Mouse (Mus musculus) intestine, embryonic 14.5 days (tissue): ENCODE measurements around the gene Lrrc29. TPM values are rescaled to one million over a fixed set of nuclear protein-coding genes. Genes with fewer than 3 reads are reported as not detected.

ENCODE experiments used
- ATAC-seq: fragments of 200-750 bp; cut with Nextera tagmentation; replicated peaks from 2 replicates; pipeline ENCODE4 v1.8.0; 2017; ENCODE audit warnings: low read depth, moderate number of reproducible peaks, moderate TSS enrichment, moderate library complexity; ENCODE audit not compliant: low FRiP score, low TSS enrichment
- DNase-seq: peaks from one replicate; pipeline ENCODE4 v3.0.0-alpha.2; 2018; ENCODE audit warnings: low spot score
- H3K27ac ChIP-seq: fragments of 300-500 bp; sonication (generic); 2 replicates; pipeline ENCODE4 v1.5.1; 2014; ENCODE audit warnings: low read depth, mild to moderate bottlenecking, control low read depth
- H3K27me3 ChIP-seq: fragments of 300-500 bp; sonication (generic); replicated peaks from 2 replicates; pipeline ENCODE4 v1.6.1; 2014; ENCODE audit warnings: low read length, control low read depth; ENCODE audit not compliant: control insufficient read depth, insufficient read depth
- H3K36me3 ChIP-seq: fragments of 300-500 bp; sonication (generic); 2 replicates; pipeline ENCODE4 v1.6.1; 2014; ENCODE audit warnings: low read length, control low read depth; ENCODE audit not compliant: control insufficient read depth, insufficient read depth
- H3K4me1 ChIP-seq: fragments of 300-500 bp; sonication (generic); replicated peaks from 2 replicates; pipeline ENCODE4 v1.6.1; 2014; ENCODE audit warnings: low read length, control low read depth, mixed read lengths; ENCODE audit not compliant: control insufficient read depth, insufficient read depth
- H3K4me2 ChIP-seq: fragments of 300-500 bp; sonication (generic); 2 replicates; pipeline ENCODE4 v1.6.1; 2014; ENCODE audit warnings: low read length
- H3K4me3 ChIP-seq: fragments of 300-500 bp; sonication (generic); 2 replicates; pipeline ENCODE4 v1.5.1; 2014; ENCODE audit warnings: low read depth, low read length, control low read depth, mixed read lengths
- H3K9ac ChIP-seq: fragments of 300-500 bp; sonication (generic); 2 replicates; pipeline ENCODE4 v1.6.1; 2014; ENCODE audit warnings: mild to moderate bottlenecking, low read length
- H3K9me3 ChIP-seq: fragments of 300-500 bp; sonication (generic); 2 replicates; pipeline ENCODE4 v1.6.1; 2016; ENCODE audit warnings: low read length, control low read depth; ENCODE audit not compliant: control insufficient read depth
- WGBS: fragments of 180-500 bp; shearing (Covaris S2); extraction: QIAGEN DNeasy Blood & Tissue Kit; methylation state at CpG from one replicate; pipeline ENCODE4 v1.1.7; 2014; 5-methylcytosine and 5-hydroxymethylcytosine counted together
- polyA plus RNA-seq: library from polyadenylated mRNA; unstranded; fragments of >200 nt; fragmentation: Nextera tagmentation; extraction: Ambion mirVana; gene quantifications from 2 replicates; pipeline ENCODE4 v1.2.1, GENCODE M21; 2014

Gene Lrrc29
- polyA plus RNA-seq, 1 experiment from 2014 or later: 1.9 TPM

DNA sequence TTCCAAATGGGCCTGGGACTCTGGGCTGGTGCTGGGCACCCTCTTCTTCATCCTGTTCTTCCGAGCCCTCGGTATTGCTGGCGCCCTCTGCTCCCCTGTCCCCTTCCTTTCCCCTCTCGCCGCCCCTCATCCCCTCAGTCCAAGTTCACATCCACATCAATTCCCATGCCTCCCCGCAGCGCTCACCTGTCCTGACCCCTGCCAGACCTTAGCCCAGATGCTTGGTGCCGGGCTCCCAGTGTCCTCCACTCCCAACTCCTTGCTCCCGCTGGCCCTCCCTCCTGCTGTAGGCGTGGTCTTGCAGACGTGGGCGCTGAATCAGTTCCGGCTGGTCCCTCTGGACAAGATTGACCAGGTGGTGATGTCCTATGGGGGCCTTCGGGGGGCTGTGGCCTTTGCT is 30.6 kb upstream of the Lrrc29 start:
- no peak overlapping the region for H3K9ac ChIP-seq
- no peaks in the 10 kb centered on the region for H3K36me3 ChIP-seq
- no peaks in the 10 kb centered on the region for H3K27me3 ChIP-seq
- WGBS: 86% methylated on average over 14 of the region's 14 CpGs
- DNase-seq (no peak), ATAC-seq (no peak)
- 0 out of 2 replicates have a peak, but pooled peaks cover 2% of the 10 kb centered on the region for H3K4me1 ChIP-seq
- no peak overlapping the region for H3K4me3 ChIP-seq
- H3K27ac ChIP-seq: no peak overlapping the region
- no peak overlapping the region for H3K4me2 ChIP-seq
- no peaks in the 10 kb centered on the region for H3K9me3 ChIP-seq

DNA sequence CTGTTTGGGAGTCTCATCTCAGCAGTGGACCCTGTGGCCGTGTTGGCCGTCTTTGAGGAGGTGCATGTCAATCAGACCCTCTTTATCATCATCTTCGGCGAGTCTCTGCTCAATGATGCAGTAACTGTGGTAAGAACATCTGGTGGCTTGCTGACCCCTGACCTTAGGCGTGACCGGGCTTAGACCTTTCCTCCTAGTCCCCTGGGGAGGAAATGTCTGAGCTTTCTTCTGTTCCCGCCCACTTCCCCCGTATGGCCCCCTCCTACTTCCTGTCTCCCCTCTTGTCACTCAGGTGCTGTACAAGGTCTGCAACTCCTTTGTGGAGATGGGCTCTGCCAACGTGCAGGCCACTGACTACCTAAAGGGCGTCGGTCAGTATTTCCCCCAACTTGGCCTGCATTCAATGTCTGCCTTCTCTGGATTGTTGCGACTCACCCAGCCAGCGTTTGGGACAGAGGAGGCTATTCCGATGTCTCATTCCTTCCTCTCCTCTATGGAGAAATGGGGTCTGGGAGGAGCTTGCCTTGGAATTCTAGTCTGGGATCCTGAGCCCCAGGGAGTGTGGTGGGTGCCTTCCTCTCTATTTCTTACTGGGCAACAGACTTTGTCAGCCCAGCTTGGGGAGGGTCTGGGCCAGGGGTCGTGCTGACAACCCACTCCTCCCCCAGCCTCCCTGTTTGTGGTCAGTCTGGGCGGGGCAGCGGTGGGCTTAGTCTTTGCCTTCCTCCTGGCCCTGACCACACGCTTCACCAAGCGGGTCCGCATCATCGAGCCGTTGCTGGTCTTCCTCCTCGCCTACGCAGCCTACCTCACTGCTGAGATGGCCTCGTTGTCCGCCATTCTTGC is 29.3 kb upstream of the Lrrc29 start:
- WGBS: 70% methylated on average over 26 of the region's 26 CpGs
- H3K27me3 ChIP-seq: no peaks in the 10 kb centered on the region
- no peaks in the 10 kb centered on the region for H3K9me3 ChIP-seq
- ATAC-seq (no peak), DNase-seq (peak; percentile 51)
- no peaks in the 10 kb centered on the region for H3K4me1 ChIP-seq
- no peak overlapping the region for H3K9ac ChIP-seq
- no peak overlapping the region for H3K4me3 ChIP-seq
- no peak overlapping the region for H3K27ac ChIP-seq
- no peak overlapping the region for H3K4me2 ChIP-seq
- no peaks in the 10 kb centered on the region for H3K36me3 ChIP-seq

DNA sequence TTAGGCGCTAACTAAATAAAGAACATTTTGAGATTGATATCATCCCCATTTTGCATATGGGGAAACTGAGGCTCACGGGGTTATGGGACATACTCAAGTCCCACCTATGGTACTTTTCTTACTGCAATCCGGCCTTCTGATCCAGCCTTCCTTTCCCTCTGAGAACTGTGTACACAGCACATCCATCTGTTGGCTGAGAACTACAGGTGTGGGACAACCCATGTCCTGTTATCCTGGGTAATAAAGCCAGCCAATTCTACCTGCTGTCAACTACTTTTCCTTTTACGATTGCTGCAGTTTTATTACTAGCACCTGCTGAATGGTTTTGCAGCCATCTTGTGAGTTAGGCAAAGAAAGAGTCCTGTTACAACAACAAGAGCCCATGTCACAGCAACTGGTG is 28.5 kb upstream of the Lrrc29 start:
- 90% methylated on average over 4 of the region's 4 CpGs for WGBS
- H3K9me3 ChIP-seq: no peaks in the 10 kb centered on the region
- 0 out of 2 replicates have a peak, but pooled peaks cover 4% of the 10 kb centered on the region for H3K27me3 ChIP-seq
- H3K9ac ChIP-seq: no peak overlapping the region
- H3K4me1 ChIP-seq: no peaks in the 10 kb centered on the region
- H3K4me2 ChIP-seq: no peak overlapping the region
- no peaks in the 10 kb centered on the region for H3K36me3 ChIP-seq
- ATAC-seq (no peak), DNase-seq (no peak)
- H3K27ac ChIP-seq: no peak overlapping the region
- no peak overlapping the region for H3K4me3 ChIP-seq

DNA sequence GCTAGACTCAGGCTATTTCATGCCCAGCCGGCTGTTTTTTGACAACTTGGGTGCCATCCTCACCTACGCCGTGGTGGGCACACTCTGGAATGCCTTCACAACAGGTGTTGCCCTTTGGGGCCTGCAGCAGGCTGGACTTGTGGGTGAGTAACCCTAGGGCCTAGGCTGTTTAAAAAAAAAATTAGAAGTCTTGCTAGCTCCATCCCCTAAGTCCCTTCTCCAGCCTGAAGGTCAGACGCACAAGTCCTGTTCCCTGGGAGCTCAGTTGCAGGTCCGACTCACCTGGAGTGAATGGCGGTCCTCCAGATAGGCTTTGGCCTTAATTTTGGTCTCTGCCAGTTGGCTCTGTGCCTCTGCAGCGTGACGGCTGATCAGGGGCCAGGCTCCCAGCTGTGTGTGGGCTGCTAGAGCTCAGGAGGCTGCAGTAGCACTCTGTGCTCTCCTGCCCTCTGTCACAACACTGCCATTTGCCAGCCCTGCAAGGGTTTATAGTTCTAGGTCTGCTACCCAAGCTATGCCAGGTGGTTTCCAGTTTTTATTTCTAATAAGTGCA is 27.6 kb upstream of the Lrrc29 start:
- no peak overlapping the region for H3K27ac ChIP-seq
- no peaks in the 10 kb centered on the region for H3K9me3 ChIP-seq
- DNase-seq (no peak), ATAC-seq (no peak)
- no peaks in the 10 kb centered on the region for H3K4me1 ChIP-seq
- H3K27me3 ChIP-seq: 0 out of 2 replicates have a peak, but pooled peaks cover 4% of the 10 kb centered on the region
- H3K4me3 ChIP-seq: no peak overlapping the region
- no peak overlapping the region for H3K4me2 ChIP-seq
- H3K36me3 ChIP-seq: no peaks in the 10 kb centered on the region
- WGBS: 87% methylated on average over 8 of the region's 8 CpGs
- no peak overlapping the region for H3K9ac ChIP-seq

DNA sequence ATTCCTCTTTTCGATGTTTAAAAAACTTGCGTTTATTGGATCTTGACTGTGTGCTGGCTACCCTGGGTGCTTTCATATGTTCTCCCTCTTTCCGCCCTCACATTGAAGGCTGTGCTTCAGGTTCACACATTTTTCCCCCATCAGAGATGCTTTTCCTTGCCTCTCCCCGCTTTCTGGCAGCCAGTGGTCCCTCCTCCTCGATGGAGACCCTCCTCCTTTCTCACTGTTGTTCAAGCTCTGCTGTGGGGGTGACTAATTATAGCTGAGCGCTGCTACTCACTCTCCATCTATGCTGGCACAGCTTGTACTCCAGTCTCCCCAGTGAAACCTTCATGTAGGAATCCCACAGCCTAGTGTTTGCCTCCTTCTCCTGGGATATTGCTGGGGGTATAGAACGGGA is 24.1 kb upstream of the Lrrc29 start:
- 43% methylated on average over 7 of the region's 7 CpGs for WGBS
- Histone ChIP-seq H3K27ac (no peak overlapping the region), H3K36me3 (no peaks in the 10 kb centered on the region), H3K9me3 (no peaks in the 10 kb centered on the region), H3K4me1 (peaks cover 20% of the 10 kb centered on the region), H3K9ac (no peak overlapping the region), H3K4me3 (no peak overlapping the region), H3K4me2 (peak overlapping the region; percentile 77), H3K27me3 (0 out of 2 replicates have a peak, but pooled peaks cover 4% of the 10 kb centered on the region)
- DNase-seq: no peak
- no peak for ATAC-seq

DNA sequence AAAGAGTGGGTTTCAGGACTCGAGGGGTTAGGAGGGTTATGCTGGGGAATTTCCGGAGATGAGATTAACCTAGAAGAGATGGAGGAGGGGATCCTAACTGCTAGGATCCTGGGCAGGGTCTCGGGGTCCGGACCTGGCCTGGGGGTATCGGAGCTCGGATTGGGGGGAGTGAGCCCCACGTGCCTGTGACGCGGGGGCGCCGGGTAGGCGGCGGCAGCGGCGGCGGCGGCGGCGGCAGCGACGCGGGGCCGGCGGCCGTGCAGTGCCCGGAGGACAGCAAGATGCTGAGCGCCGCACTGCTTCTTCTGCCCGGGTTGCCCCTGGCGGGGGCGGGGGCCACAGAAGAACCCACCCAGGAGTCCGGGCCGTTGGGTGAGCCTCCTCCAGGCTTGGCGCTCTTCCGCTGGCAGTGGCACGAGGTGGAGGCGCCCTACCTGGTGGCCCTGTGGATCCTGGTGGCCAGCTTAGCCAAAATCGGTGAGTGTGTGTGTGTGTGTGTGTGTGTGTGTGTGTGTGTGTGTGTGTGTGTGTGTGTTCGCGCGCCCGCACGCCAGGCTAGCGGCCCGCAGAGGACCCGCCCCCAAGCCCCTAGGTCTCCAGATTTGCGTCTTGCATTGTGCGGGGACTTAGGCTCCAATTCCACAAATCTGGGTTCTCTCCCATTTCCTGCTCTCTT is 23.2 kb upstream of the Lrrc29 start:
- Histone ChIP-seq H3K4me3 (peak overlapping the region; percentile 84), H3K9ac (peak overlapping the region; percentile 58), H3K36me3 (no peaks in the 10 kb centered on the region), H3K27me3 (0 out of 2 replicates have a peak, but pooled peaks cover 4% of the 10 kb centered on the region), H3K27ac (peak overlapping the region; percentile 77; the same call in 1 of the 2 replicates), H3K4me2 (peak overlapping the region; percentile 77), H3K9me3 (no peaks in the 10 kb centered on the region), H3K4me1 (peaks cover 30% of the 10 kb centered on the region)
- no peak for DNase-seq
- WGBS: 1% methylated on average over 34 of the region's 48 CpGs
- no peak for ATAC-seq

DNA sequence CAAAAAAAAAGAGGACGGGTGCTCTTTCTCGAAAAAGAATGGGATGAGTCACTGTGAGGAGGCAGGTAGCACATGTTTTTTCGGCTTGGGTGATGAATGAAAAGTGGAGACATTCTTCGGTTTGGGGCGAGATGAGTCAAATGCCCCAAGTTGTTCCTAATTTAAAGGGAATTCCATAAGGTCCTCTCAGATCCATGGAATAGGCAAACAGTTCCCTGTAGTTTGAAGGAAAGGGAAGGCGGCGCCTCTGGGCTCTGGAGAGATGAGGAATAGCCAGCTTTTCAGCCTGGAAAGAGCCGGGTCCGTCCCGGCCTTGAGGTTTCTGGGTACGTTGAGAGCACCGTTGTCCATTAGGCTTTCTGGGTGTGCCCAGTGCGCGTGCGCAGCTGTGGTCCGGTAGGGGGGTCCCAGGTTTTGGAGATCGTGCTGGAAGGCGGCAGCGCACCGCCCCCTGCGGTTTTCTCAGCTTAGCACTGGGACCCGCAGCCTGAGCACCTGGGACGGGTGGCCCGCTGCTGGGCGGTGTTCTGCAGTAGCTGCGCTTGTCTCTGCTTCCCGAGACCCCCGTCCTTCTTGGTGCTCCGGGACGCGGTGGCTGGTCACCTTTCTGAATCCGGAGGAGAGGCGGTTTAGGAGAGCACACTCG is 22.5 kb upstream of the Lrrc29 start, which contains the start of gene Slc9a5:
TSS of gene Slc9a5 (plus strand) at position 394 of the 646 bp plus-strand sequence.
- H3K4me2 ChIP-seq: peak within 1 kb of the TSS; percentile 77
- peak within 1 kb of the TSS; percentile 61 for H3K9ac ChIP-seq
- H3K4me3 ChIP-seq: peak within 1 kb of the TSS; percentile 84
- peaks cover 32% of the 10 kb centered on the region for H3K4me1 ChIP-seq
- ATAC-seq (no peak), DNase-seq (peak; percentile 84)
- H3K36me3 ChIP-seq: no peaks in the 10 kb centered on the region
- H3K9me3 ChIP-seq: no peaks in the 10 kb centered on the region
- WGBS: under 1% methylated on average over 34 of the region's 34 CpGs
- peak within 1 kb of the TSS; percentile 77 for H3K27ac ChIP-seq
- 0 out of 2 replicates have a peak, but pooled peaks cover 4% of the 10 kb centered on the region for H3K27me3 ChIP-seq
